Mouse (Mus musculus) 3134 (cell line): ENCODE results near the gene Olfr881.

Source experiments
- DNase-seq: peaks from one replicate; pipeline ENCODE4 v3.0.0-alpha.2; 2011; ENCODE audit warnings: low spot score; ENCODE audit not compliant: insufficient read length; ENCODE audit errors: extremely low read depth

Olfr881 gene

GRCm38 (mm10) chr9:37991525-37991924 lies at the start of gene Olfr881:
Gene Olfr881, plus strand, starts transcription at chr9:37991825.
- DNase-seq = no peak

DNA sequence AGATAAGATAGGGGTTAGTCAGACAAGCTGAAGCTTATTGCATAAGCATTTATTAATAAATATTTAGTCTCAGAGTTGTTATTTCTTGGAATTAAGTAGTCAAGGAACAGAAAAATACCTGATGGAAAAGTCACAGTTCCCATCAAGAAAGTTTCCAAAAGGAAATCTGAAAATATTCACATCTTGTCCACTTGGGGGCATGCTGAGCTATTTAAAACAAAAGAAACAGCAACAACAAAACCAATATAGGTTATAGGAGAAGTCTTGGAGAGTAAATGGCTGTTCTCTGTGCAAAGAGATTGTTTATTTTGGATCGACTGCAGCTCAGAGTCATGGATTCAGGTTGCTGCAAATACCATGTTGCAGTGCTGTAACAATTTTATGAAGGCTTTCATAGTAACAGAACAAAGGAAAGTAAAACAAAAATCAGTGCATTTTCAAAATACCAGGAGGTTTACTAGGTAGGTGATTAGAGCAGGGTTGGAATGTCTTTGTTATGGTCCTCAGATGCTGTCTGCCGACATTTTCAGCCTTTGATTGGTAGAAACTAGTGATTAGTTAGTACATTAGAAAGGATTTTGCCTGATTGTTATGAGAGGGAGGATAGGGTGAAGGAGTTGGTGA lies 7.1 kb downstream of the Olfr881 start:
- no peak for DNase-seq

DNA sequence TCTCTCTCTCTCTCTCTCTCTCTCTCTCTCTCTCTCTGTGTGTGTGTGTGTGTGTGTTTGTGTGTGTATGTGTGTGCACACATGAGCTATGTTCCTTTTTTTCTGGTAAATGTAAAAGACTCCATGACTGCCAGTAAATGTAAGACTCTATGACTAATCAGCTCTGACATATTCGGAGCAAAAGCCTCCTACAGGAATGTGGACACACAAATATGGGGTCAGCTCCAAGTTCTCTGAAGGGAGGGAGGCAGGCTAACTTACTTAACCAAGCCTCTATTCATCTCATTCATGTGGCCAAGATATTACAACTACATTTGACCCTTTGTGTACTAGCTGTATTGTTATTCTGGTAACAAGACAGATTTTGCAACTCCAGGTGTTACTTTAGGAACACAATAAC lies 8.4 kb downstream of the Olfr881 start:
- no peak for DNase-seq

GRCm38 (mm10) chr9:38025508-38025907 lies 33.9 kb downstream of the Olfr881 start, which contains the start of gene Olfr883:
Gene Olfr883, plus strand, starts transcription at chr9:38025808.
- no peak for DNase-seq
